ENCODE assay signal across 11 mouse cellular contexts in genomic region chr12:107928464-107928901, GRCm38 (mm10).
DNase-seq lines count a peak whose midpoint lies in the region; ATAC-seq lines count a peak whose summit lies in the region.
"Had no signal": no experiment of that assay in that cellular context is flagged by ENCODE, and none has a peak within 500 bp of the region (broad histone marks: within the 10 kb centered on the region; RNA-seq: fewer than 3 reads in every experiment).

No protein-coding gene starts in this region.

- DNase-seq in cerebellum, postnatal 10 days, result peak; percentile 58 to 65
- no peak for DNase-seq in cerebellum, adult 9-10 months
- peak; percentile 70 for DNase-seq in left cerebral cortex, postnatal 4 days
- no peak for DNase-seq in left cerebral cortex, postnatal 36 days (ENCODE audit: low spot score in 2 of 2)
- DNase-seq in forebrain, embryonic 14.5 days (ENCODE audit: low spot score), result peak; percentile 94
- no peak for DNase-seq in embryo, embryonic 11 days
- DNase-seq in urinary bladder, postnatal 10 days (ENCODE audit: low spot score), result no peak
- DNase-seq: adrenal gland, postnatal 10 days; kidney, adult 8-10 months had no signal

- peak overlapping the region; percentile 40; the same call in 1 of the 2 replicates for H3K9ac ChIP-seq in forebrain, embryonic 14.5 days (ENCODE audit: low read length)
- H3K9ac ChIP-seq in midbrain, embryonic 12.5 days (replicated peaks), result no peak overlapping the region
- H3K9ac ChIP-seq: liver, embryonic 14.5 days had no signal

- WGBS in forebrain, embryonic 14.5 days, result 14% methylated on average over 15 of the region's 15 CpGs
- WGBS in midbrain, embryonic 12.5 days, result 49% methylated on average over 15 of the region's 15 CpGs

- H3K4me1 ChIP-seq in forebrain, embryonic 14.5 days (ENCODE audit: control insufficient read depth, insufficient read depth, low read length), result peaks cover 71% of the 10 kb centered on the region
- H3K4me1 ChIP-seq in midbrain, embryonic 12.5 days, result peaks cover 90% of the 10 kb centered on the region

- no peaks in the 10 kb centered on the region for H3K9me3 ChIP-seq in forebrain, embryonic 14.5 days (replicated peaks; ENCODE audit: control insufficient read depth, low read length)
- no peaks in the 10 kb centered on the region for H3K9me3 ChIP-seq in midbrain, embryonic 12.5 days

- peak overlapping the region; percentile 53 for H3K4me2 ChIP-seq in forebrain, embryonic 14.5 days (ENCODE audit: low read length)
- peak overlapping the region; percentile 38 for H3K4me2 ChIP-seq in midbrain, embryonic 12.5 days (replicated peaks)

- no peaks in the 10 kb centered on the region for H3K27me3 ChIP-seq in forebrain, embryonic 14.5 days (replicated peaks; ENCODE audit: control insufficient read depth, insufficient read depth, low read length)
- no peaks in the 10 kb centered on the region for H3K27me3 ChIP-seq in midbrain, embryonic 12.5 days

- H3K27ac ChIP-seq in forebrain, embryonic 14.5 days (ENCODE audit: low read depth, low read length), result peak overlapping the region; percentile 91
- H3K27ac ChIP-seq in midbrain, embryonic 12.5 days (replicated peaks), result peak overlapping the region; percentile 78
- H3K27ac ChIP-seq: liver, embryonic 14.5 days had no signal

- peak; percentile 71 for ATAC-seq in forebrain, embryonic 14.5 days
- peak; percentile 70 for ATAC-seq in midbrain, embryonic 12.5 days (ENCODE audit: low FRiP score, low read depth)

- no peak overlapping the region for H3K4me3 ChIP-seq in forebrain, embryonic 14.5 days (ENCODE audit: low read depth, low read length)
- no peak overlapping the region for H3K4me3 ChIP-seq in midbrain, embryonic 12.5 days

- intact Hi-C loops in left cerebral cortex, postnatal 4 days (cut with DNase I), result no loop called here
- intact Hi-C loops in left cerebral cortex, postnatal 36 days (cut with DNase I), result no loop called here

- H3K36me3 ChIP-seq in forebrain, embryonic 14.5 days (ENCODE audit: control insufficient read depth, insufficient read depth, low read length), result no peaks in the 10 kb centered on the region
- H3K36me3 ChIP-seq in midbrain, embryonic 12.5 days, result no peaks in the 10 kb centered on the region

Comparison
In these comparisons a context has a peak if more than half of its experiments do, and no peak if none do; other contexts are left out.
1. DNase-seq: peak in cerebellum, postnatal 10 days (2 of 2), left cerebral cortex, postnatal 4 days (single experiment) and forebrain, embryonic 14.5 days (single experiment); none in cerebellum, adult 9-10 months (single experiment), left cerebral cortex, postnatal 36 days (0 of 2), embryo, embryonic 11 days (single experiment) and urinary bladder, postnatal 10 days (single experiment).